Mouse (Mus musculus): Measurements from ENCODE around the gene Pin4. TPM values are rescaled to one million over a fixed set of nuclear protein-coding genes. Genes with fewer than 3 reads are reported as not detected.
A peak's percentile ranks its signal among the peaks of the same experiment; 100 is the strongest.
"Not testable (repeated sequence)": the region's sequence is repeated elsewhere in the genome, so short reads cannot be mapped to it uniquely, and the experiment has no call there.

The Pin4 gene
- 5.0 and 5.6 TPM in 2 replicates for polyA plus RNA-seq (2012; rRNA removed)

GRCm38 (mm10) chrX:102119042-102119864 is at the start of gene Pin4:
Gene Pin4 (plus strand): TSS chrX:102119447.
- DNase-seq (ENCODE audit: low read depth): peak; percentile 84

DNA sequence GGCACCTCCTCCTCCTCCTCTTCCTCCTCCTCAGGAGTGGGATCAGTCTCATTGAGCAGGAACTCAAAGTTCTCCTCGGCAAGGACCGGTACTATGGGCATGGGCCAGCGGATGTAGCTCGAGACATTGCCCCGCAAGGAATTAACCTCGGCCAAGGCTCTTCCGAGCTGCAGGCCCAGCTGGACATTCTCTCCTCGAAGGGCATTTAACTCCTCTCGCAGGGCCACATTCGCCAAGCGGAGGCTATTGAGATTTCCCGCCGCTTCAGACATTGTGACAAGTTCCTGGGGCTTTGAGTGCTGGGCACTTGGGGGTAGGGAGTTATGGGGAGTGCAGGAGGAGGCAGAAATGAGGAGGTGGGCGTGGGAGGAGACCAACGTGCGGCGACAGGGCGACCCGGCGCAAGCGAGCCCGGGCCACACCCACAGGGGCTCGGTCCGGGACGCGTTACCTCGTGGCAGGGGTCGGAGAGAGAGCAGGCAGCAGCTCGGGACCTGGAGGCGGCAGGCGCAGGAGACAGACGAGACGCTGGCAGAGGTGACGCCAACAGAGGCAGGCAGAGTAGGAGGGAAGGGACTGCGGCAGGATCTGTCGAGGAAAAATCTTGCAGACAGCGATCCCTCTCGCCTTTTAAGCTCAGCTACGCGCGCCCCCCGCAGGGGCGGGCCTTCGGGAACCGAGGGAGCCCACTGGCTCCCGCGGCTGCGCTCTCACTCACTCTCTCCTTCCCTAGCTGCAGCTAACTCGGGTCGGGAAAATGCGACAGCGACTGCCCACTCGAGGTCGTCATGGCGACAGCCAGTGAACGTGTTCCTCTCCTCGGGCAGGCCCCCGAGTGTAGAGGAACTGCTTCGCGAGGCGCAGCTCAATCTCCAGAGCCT is 48.4 kb upstream of the Pin4 start, which contains the start of gene Rtl5:
Gene Rtl5, minus strand, starts transcription at position 714 of the 881 bp plus-strand sequence.
- DNase-seq (ENCODE audit: low read depth): no peak

DNA sequence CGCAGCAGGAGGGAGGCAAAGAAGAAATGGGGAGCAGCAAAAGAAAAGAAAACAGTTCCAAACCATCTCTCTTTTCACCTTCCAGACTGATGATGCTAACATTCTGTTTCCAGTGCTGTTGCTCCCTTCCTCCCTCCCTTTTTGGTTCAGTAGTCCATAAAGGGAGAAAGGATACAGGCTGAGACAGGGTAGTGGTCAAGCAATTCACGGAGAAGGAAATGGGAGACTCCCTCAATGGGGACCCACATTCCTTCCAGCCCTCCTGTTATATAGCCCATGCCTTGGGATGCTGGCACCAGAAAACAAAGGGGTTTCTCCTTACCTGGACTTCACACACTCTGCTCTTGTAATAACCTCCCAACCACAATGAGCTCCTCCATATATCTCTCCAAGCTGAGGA is 47.7 kb upstream of the Pin4 start:
- DNase-seq (ENCODE audit: low read depth): no peak

GRCm38 (mm10) chrX:102073605-102074325 is 45.5 kb upstream of the Pin4 start:
- no peak for DNase-seq (ENCODE audit: low read depth)

- DNase-seq (ENCODE audit: low read depth): no peak
These were observed 44.8 kb upstream of the Pin4 start for GRCm38 (mm10) chrX:102074435-102074834.

GRCm38 (mm10) chrX:102075158-102075557 is 44.1 kb upstream of the Pin4 start:
- no peak for DNase-seq (ENCODE audit: low read depth)

- no peak for DNase-seq (ENCODE audit: low read depth)
These were observed 42.1 kb upstream of the Pin4 start for GRCm38 (mm10) chrX:102076886-102077765.

GRCm38 (mm10) chrX:102081076-102081475 is 38.2 kb upstream of the Pin4 start:
- DNase-seq (ENCODE audit: low read depth): no peak

DNA sequence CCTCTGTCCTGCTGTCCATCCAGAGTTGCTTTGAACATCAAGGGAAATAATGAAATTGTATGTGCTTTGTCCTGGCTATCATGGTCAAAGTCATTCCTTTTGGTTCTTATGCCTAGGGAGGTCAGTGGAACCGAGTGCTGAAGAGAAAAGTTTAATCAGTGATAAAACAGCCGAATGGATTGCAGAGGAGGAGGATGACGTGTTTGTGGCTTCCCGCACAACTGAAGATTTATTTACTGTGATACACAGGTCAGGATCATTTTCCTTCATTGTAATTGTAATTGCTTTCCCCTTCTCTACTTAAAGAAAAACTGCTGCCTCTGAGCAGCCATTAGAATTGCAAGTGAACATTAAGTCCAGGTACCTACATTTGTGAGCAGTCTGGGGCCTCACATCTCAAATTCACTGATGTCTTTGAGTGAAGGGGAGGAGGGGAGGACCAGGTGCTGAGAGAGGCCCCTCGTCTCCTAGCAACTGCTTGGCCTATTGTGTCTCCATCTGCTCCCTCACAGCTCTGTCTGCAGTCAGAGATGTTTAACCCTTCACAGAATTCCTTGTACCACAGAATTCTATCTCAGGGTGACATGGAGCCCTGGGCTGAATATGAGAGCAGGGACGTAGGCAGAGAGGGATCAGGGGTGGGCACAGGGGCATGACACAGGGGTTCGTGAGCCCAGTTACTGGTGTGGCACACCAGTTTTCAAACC is 37.5 kb upstream of the Pin4 start:
- DNase-seq (ENCODE audit: low read depth): no peak

DNA sequence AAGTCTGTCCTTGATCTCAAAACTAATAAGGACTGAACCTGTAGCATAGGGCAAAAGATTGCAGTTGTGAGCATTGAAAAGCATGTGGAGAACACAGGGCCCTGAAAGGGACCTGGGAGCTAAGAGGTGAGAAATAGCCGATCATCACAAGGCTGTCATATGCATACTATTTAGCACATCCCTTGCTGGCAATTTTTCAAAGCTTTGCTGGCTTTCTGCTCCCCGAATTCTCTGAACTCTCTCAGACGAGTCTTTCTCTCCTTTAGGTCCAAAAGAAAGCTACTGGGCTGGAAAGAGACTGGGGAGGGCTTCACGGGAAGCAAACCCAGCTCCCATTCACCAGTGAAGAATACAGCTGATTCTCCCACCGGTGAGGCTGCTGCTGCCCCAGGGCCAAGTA is 36.9 kb upstream of the Pin4 start:
- no peak for DNase-seq (ENCODE audit: low read depth)

- no peak for DNase-seq (ENCODE audit: low read depth)
These were observed 33.3 kb upstream of the Pin4 start for GRCm38 (mm10) chrX:102085798-102086443.

DNA sequence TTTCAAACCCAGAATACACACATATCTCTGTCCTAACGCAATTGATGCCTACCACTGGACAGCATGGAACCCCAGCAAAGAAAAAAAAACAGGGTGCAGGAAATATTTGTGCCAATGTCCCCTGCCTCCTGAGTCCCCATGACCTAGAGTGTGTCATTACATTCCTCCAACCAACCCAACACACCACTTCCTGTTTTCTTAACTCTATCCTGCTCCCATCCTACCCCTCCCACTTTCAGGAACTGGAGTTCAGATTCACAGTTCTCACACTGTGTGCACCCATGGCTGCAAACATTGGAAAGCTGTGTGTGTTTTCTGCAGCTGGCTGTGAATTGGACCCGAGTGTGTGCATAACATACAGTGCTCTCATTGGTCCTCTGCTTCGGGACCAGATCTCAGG is 28.6 kb upstream of the Pin4 start:
- DNase-seq (ENCODE audit: low read depth): no peak

GRCm38 (mm10) chrX:102094381-102094904 is 24.8 kb upstream of the Pin4 start:
- no peak for DNase-seq (ENCODE audit: low read depth)

DNA sequence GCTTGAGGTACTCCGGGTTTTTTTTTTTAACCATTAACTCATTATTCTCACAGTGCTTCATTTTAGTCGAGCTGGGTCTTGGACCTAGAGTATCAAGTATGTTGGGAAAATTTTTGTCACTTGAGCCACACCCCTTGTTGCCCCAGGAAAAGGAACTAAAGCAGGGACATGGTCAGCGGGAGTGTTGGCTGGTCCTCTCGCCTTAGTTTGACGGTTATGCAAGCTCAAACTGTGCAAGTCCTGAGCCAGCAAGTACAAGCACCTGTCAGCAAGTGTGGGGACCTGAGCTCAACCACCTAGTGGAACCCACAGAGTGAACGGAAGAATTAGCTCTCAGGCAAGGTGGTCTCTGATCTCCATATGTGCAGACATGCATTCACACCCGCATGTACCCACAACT is 17.4 kb upstream of the Pin4 start:
- DNase-seq (ENCODE audit: low read depth): no peak

- not testable (repeated sequence) for DNase-seq (ENCODE audit: low read depth)
These were observed 15.4 kb upstream of the Pin4 start for GRCm38 (mm10) chrX:102103830-102104229.

DNA sequence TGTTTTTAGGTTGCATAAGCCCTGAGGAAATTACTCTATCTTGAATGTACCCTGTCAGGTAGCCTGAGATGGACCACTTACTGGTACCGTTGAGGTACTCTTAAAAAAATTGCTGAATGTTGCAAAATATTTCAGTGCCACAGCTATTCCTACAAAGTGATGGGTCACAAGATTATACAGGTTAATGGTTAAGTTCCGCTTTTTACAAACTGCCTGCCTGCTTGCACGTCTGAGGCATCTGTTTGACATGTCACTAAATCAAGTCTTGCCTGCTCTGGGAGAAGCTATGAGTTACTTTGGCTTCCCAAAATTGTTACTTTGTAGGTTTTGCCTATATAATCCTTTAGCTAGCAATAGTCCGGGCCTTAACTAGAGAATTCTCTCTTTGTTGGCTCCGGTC is 9.9 kb upstream of the Pin4 start:
- DNase-seq (ENCODE audit: low read depth): not testable (repeated sequence)

DNA sequence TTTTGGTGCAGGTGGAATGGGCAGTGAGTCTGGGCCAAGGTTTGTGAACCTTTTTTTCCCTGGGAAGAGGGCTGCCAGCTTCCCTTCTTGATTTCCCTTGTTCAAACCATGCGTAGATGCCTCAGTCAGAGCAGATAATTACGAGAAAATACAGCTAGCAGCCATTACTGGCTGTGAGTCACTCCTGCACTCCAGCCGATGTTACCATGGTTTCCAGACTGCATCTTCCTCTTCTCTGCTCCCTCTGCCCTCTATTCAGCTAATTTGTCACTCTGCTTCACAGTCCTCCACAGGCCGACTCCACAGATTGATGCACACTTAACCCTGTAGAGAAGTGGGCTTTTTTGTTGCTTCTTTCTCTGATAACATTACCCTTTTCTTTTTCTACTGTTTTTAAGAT is 3.6 kb upstream of the Pin4 start:
- no peak for DNase-seq (ENCODE audit: low read depth)

DNA sequence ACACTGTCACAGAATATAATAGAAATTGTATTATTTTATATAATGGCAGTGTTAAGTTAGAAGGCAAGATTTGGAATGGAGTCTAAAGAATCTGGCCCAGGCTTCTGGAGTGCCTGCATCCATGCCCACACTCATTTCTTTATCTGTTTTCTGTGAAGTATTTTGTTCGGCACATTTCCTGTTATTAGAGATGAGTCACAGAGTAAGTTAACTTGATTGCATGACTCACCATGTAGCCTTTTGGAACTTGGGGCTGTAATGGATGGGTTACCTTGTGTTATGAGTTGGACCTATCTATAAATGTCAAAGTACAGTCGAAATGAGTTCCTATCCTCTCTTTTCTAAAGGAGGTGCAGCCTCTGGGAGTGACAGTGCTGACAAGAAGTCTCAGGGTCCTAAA is 2.1 kb downstream of the Pin4 start:
- DNase-seq (ENCODE audit: low read depth): no peak

GRCm38 (mm10) chrX:102141157-102141556 is 21.9 kb downstream of the Pin4 start:
- no peak for DNase-seq (ENCODE audit: low read depth)

Data from gonadal fat pad, adult 2 months (tissue).